Mouse (Mus musculus): ENCODE measurements around the gene Coq10b.

GRCm38 (mm10) chr1:55108473-55108872, 55.9 kb downstream of the Coq10b start:
- TF ChIP-seq CTCF (IDR thresholded peaks at IDR 0.05; ENCODE audit: low read depth, low read length) (no peak), GATA1 (IDR thresholded peaks at IDR 0.05; ENCODE audit: borderline replicate concordance, low read length) (no peak), TAL1 (conservative IDR thresholded peaks at IDR 0.05; ENCODE audit: low read depth, low read length) (no peak), POLR2AphosphoS5 (IDR thresholded peaks at IDR 0.05; ENCODE audit: insufficient replicate concordance, low read depth, low read length) (no peak)
